Mouse (Mus musculus) frontal cortex, postnatal 10 days (tissue): ENCODE data around the gene Mdh1b.

Source experiments
- DNase-seq, 2 experiments: peaks; one replicate each; pipeline ENCODE4 v3.0.0; 2022; ENCODE audit warnings: low spot score in 2 of 2, mixed read lengths in 1 of 2

Gene Mdh1b

DNA sequence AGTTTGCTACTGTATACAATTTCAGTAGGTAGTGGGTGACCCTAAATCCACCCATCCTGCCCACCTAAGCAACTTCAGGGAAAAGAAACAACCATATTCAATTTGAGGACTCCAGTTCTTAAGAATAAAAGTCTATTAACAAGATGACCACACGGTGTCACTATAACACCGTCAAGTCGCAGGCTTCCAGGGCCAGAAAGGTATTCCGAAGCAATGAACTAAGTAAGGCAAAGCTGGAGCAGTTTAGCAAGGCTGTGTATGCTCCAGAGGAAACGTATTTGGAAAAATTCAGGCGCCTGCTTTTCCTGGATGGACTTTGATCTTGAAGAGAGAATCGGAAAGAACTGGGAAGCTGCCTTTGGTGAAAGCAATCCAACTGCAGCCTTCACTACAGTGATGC is 70.5 kb downstream of the Mdh1b start:
- peak in 1 of 2 experiments; percentile 28 for DNase-seq

DNA sequence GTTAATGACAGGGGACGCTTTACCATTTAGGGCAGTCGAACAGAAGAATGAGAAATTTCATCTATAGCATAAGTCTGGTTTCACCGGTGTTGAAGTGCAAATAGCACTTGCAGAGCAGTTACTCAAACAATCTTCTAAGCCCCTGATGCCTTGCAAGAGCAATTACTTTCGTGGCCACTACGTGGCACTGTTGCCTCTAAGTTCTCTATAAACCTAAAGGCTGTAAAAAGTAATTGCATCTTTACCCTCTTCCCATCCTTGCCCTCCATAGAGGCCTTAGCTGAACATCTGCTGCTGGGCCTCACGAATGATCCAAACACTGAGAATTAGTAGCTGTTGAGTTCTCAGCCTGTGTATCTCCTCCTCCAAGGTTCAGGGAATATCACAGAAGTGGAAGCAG is 72.1 kb downstream of the Mdh1b start:
- peak; percentile 14 to 58 for DNase-seq
